Mouse (Mus musculus) left cerebral cortex, adult 8-10 months (tissue): ENCODE measurements around the gene Gm20929. TPM values are rescaled to one million over a fixed set of nuclear protein-coding genes. Genes with fewer than 3 reads are reported as not detected.
"Not testable (repeated sequence)": the region's sequence is repeated elsewhere in the genome, so short reads cannot be mapped to it uniquely, and the experiment has no call there.

Experiments used
- DNase-seq, 2 experiments: peaks; one replicate each; pipeline ENCODE4 v3.0.0; 2022; ENCODE audit warnings: low spot score in 2 of 2
- total RNA-seq, 4 experiments: library from RNA; stranded (reverse); gene quantifications; 2 replicates each; pipeline ENCODE4 v1.2.4; 2022

The Gm20929 gene
- total RNA-seq: not detected

DNA sequence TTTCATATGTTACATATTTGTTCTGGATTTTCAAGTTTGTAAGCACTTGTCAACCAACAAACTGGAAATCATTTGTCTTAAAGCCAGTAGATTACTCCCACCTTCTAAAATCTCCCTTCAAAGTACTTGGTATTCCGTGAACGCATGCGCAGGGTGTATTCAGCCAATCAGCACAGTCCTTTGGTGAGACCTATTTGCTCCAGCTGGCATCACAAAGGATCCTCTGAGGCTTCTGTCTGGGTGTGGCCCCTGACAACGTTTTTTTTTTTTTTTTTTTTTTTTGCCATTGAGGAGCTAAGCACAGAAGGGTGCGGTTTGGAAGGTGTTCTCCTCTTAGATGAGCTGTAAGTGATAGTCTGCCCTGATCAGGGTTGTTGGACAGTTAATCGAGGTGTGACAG is at the start of gene Gm20929:
Gene Gm20929, plus strand, starts transcription at position 301 of the 400 bp plus-strand sequence.
- not testable (repeated sequence) for DNase-seq
